Mouse (Mus musculus): ENCODE results near the gene Pnrc2. TPM values are rescaled to one million over a fixed set of nuclear protein-coding genes. Genes with fewer than 3 reads are reported as not detected.
A peak's percentile ranks its signal among the peaks of the same experiment; 100 is the strongest.

Pnrc2 gene
- polyA plus RNA-seq, 1 experiment, result 21.0 TPM

- H3K4me1 ChIP-seq (ENCODE audit: control insufficient read depth, insufficient read depth, low read length), result peaks cover 34% of the 10 kb centered on the region
- WGBS, result 26% methylated on average over 7 of the region's 7 CpGs
- no peak for TF ChIP-seq CTCF (IDR thresholded peaks at IDR 0.05; ENCODE audit: insufficient read depth, low read length)
- TF ChIP-seq POLR2A (IDR thresholded peaks at IDR 0.05; ENCODE audit: borderline replicate concordance, extremely low read depth, low read depth, low read length), result no peak
- no peak for DNase-seq
- H3K4me3 ChIP-seq (replicated peaks; ENCODE audit: extremely low read depth, low read depth, low read length), result no peak overlapping the region
Measured at GRCm38 (mm10) chr4:135875546-135875945, 1.9 kb upstream of the Pnrc2 start.

GRCm38 (mm10) chr4:135874564-135875535, 1.2 kb upstream of the Pnrc2 start:
- H3K4me3 ChIP-seq (replicated peaks; ENCODE audit: extremely low read depth, low read depth, low read length), result no peak overlapping the region
- no peak for DNase-seq
- no peak for TF ChIP-seq CTCF (IDR thresholded peaks at IDR 0.05; ENCODE audit: insufficient read depth, low read length)
- no peak for TF ChIP-seq POLR2A (IDR thresholded peaks at IDR 0.05; ENCODE audit: borderline replicate concordance, extremely low read depth, low read depth, low read length)
- H3K4me1 ChIP-seq (ENCODE audit: control insufficient read depth, insufficient read depth, low read length), result peaks cover 34% of the 10 kb centered on the region
- 64% methylated on average over 10 of the region's 10 CpGs for WGBS

- no peak for TF ChIP-seq CTCF (IDR thresholded peaks at IDR 0.05; ENCODE audit: insufficient read depth, low read length)
- TF ChIP-seq POLR2A (IDR thresholded peaks at IDR 0.05; ENCODE audit: borderline replicate concordance, extremely low read depth, low read depth, low read length), result no peak
- H3K4me1 ChIP-seq (ENCODE audit: control insufficient read depth, insufficient read depth, low read length), result peaks cover 36% of the 10 kb centered on the region
- 2% methylated on average over 17 of the region's 17 CpGs for WGBS
- no peak for DNase-seq
- peak overlapping the region; percentile 84 for H3K4me3 ChIP-seq (replicated peaks; ENCODE audit: extremely low read depth, low read depth, low read length)
Measured at GRCm38 (mm10) chr4:135872589-135873391, 860 bp downstream of the Pnrc2 start.

GRCm38 (mm10) chr4:135872015-135872414, 1.6 kb downstream of the Pnrc2 start:
- H3K4me3 ChIP-seq (replicated peaks; ENCODE audit: extremely low read depth, low read depth, low read length), result no peak overlapping the region
- DNase-seq, result no peak
- no peak for TF ChIP-seq POLR2A (IDR thresholded peaks at IDR 0.05; ENCODE audit: borderline replicate concordance, extremely low read depth, low read depth, low read length)
- TF ChIP-seq CTCF (IDR thresholded peaks at IDR 0.05; ENCODE audit: insufficient read depth, low read length), result no peak

GRCm38 (mm10) chr4:135870227-135871023, 3.2 kb downstream of the Pnrc2 start:
- 10% methylated on average over 2 of the region's 2 CpGs for WGBS
- no peak for DNase-seq
- no peak for TF ChIP-seq CTCF (IDR thresholded peaks at IDR 0.05; ENCODE audit: insufficient read depth, low read length)
- TF ChIP-seq POLR2A (IDR thresholded peaks at IDR 0.05; ENCODE audit: borderline replicate concordance, extremely low read depth, low read depth, low read length), result no peak
- Histone ChIP-seq H3K4me1 (ENCODE audit: control insufficient read depth, insufficient read depth, low read length) (peaks cover 24% of the 10 kb centered on the region), H3K4me3 (replicated peaks; ENCODE audit: extremely low read depth, low read depth, low read length) (no peak overlapping the region)

More at GRCm38 (mm10) chr4:135872015-135872414, 1.6 kb downstream of the Pnrc2 start:
- 15% methylated on average over 3 of the region's 3 CpGs for WGBS
- peaks cover 35% of the 10 kb centered on the region for H3K4me1 ChIP-seq (ENCODE audit: control insufficient read depth, insufficient read depth, low read length)

- WGBS, result 6% methylated on average over 2 of the region's 2 CpGs
Measured at GRCm38 (mm10) chr4:135868996-135869395, 4.7 kb downstream of the Pnrc2 start.

GRCm38 (mm10) chr4:135857597-135858186, 16.0 kb downstream of the Pnrc2 start:
- DNase-seq, result no peak
- no peak for TF ChIP-seq CTCF (IDR thresholded peaks at IDR 0.05; ENCODE audit: insufficient read depth, low read length)
- no peak for TF ChIP-seq POLR2A (IDR thresholded peaks at IDR 0.05; ENCODE audit: borderline replicate concordance, extremely low read depth, low read depth, low read length)
- Histone ChIP-seq H3K4me3 (replicated peaks; ENCODE audit: extremely low read depth, low read depth, low read length) (no peak overlapping the region), H3K4me1 (ENCODE audit: control insufficient read depth, insufficient read depth, low read length) (peaks cover 13% of the 10 kb centered on the region)
- WGBS, result 10% methylated on average over 7 of the region's 7 CpGs

More at GRCm38 (mm10) chr4:135868996-135869395, 4.7 kb downstream of the Pnrc2 start:
- TF ChIP-seq POLR2A (IDR thresholded peaks at IDR 0.05; ENCODE audit: borderline replicate concordance, extremely low read depth, low read depth, low read length), result no peak
- no peak for TF ChIP-seq CTCF (IDR thresholded peaks at IDR 0.05; ENCODE audit: insufficient read depth, low read length)
- Histone ChIP-seq H3K4me1 (ENCODE audit: control insufficient read depth, insufficient read depth, low read length) (peaks cover 13% of the 10 kb centered on the region), H3K4me3 (replicated peaks; ENCODE audit: extremely low read depth, low read depth, low read length) (no peak overlapping the region)
- DNase-seq, result no peak

GRCm38 (mm10) chr4:135856223-135857091, 17.2 kb downstream of the Pnrc2 start:
- 1% methylated on average over 88 of the region's 91 CpGs for WGBS
- H3K4me3 ChIP-seq (replicated peaks; ENCODE audit: extremely low read depth, low read depth, low read length), result peak overlapping the region; percentile 99
- DNase-seq, result peak; percentile 68
- TF ChIP-seq CTCF (IDR thresholded peaks at IDR 0.05; ENCODE audit: insufficient read depth, low read length) (no peak), POLR2A (IDR thresholded peaks at IDR 0.05; ENCODE audit: borderline replicate concordance, extremely low read depth, low read depth, low read length) (no peak)
- peaks cover 11% of the 10 kb centered on the region for H3K4me1 ChIP-seq (ENCODE audit: control insufficient read depth, insufficient read depth, low read length)

Data from lung, adult 2 months (tissue).